Mouse (Mus musculus) adrenal gland, adult (tissue): ENCODE data around the gene Aloxe3.

Source experiments
- DNase-seq, 2 experiments: peaks; one replicate each; pipeline ENCODE4 v3.0.0; 2022 to 2023; ENCODE audit warnings: low spot score in 1 of 2; ENCODE audit not compliant: inconsistent age in 2 of 2

Gene Aloxe3

GRCm38 (mm10) chr11:69125852-69125918 is at the start of gene Aloxe3:
Aloxe3 (plus strand) TSS chr11:69125896.
- no peak for DNase-seq

DNA sequence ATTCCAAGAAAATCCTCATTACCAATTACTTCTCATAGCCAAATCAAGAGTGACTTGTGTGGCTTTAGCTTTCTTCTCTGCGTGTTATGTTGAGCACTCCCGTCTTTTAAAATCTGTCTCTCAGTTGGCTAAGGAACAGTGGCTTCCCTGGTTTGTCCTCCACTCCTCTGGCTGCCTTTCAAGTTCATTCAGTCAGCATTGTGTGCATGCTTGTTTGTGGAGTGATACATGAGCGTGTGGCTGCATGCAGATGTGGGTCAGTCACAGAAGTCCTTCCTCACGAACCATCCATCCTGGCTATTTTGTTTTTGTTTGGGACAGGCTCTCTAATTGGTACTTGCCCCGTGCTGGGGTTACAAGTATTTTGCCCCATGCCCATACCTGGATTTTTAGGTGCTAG is 49.1 kb upstream of the Aloxe3 start:
- peak; percentile 57 to 83 for DNase-seq

- DNase-seq, result peak; percentile 56 to 76
Measured at GRCm38 (mm10) chr11:69077316-69077715, 48.4 kb upstream of the Aloxe3 start.

DNA sequence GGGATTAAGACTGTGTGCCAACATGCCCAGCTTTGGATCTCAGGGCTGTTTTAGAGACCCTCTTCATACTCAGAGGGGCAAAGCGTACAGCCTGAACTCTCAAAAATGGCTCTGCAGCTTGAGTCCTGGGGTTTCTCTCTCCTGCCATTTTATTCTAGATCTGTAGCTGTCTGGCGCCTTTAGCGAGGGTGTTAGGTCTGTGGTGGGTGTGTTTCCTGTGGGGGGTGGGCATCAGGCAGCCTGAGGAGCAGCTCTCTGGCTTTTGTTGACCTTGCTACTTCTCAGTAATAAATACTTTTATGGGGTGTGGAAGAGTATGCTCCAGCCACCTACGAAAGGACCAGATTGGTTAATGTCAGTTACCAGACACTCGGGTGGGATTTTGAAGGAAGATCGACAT is 47.7 kb upstream of the Aloxe3 start:
- peak; percentile 12 to 28 for DNase-seq

- DNase-seq, result peak; percentile 47 to 71
Measured at GRCm38 (mm10) chr11:69078805-69079438, 46.8 kb upstream of the Aloxe3 start.

DNA sequence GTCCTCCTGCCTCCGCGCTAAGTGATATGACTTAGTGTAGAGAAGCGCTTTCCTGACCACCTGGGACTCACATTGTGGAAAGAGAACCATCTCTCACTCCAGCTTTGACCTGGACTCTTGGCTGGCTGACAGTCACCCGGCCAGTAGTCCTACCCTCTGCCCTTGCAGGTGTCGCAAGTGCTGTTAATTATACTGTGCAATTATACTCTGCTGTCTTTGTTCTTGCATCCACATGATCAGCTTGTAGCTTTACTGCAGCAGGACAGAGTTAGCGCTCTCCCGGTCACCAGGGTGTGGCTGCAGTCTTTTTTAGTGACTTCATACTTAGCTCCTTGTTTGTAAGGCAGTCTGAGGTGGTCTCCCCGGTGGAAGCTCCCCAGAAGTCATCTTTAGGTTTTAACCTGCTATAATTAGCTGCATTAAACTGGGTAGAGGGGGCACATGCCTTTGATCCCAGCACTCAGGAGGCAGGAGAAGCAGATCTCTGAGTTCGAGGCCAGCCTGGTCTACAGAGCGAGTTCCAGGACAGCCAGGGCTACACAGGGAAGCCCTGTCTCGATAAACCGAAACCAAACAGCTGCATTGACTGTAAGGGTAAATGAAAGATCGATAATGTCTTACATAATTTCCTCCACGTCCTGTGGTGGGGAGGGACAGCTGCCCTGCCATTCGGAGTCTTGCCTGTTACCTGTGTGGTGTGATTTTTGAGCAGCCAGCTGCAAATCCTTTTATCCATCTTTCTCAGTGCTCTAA is 45.4 kb upstream of the Aloxe3 start:
- peak in 1 of 2 experiments; percentile 36 for DNase-seq

- peak; percentile 11 to 46 for DNase-seq
Measured at GRCm38 (mm10) chr11:69080855-69081222, 44.9 kb upstream of the Aloxe3 start.

GRCm38 (mm10) chr11:69081613-69082012 is 44.1 kb upstream of the Aloxe3 start:
- DNase-seq, result no peak

DNA sequence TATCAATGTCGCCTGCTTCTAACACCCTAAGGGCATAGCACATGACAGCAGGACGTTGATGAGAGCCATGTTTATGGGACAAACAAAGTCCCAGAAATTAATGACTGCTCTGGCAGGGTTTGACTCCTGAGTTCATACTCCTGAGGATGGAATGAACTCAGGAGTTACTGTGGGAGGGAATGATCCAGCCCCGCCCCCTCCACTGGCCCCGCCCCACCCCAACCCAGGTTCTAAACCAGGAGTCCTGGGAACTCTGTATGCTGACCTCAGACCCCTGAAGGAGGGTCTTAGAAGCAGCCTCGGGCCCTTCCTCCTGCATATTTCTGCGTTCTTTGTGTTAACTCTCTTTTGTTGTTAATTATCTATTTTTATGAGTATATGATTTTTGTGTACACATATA is 40.1 kb upstream of the Aloxe3 start:
- DNase-seq, result no peak

- no peak for DNase-seq
Measured at GRCm38 (mm10) chr11:69086390-69086789, 39.3 kb upstream of the Aloxe3 start.

GRCm38 (mm10) chr11:69087082-69087481 is 38.6 kb upstream of the Aloxe3 start:
- DNase-seq, result no peak

- DNase-seq, result no peak
Measured at GRCm38 (mm10) chr11:69087597-69087996, 38.1 kb upstream of the Aloxe3 start.

DNA sequence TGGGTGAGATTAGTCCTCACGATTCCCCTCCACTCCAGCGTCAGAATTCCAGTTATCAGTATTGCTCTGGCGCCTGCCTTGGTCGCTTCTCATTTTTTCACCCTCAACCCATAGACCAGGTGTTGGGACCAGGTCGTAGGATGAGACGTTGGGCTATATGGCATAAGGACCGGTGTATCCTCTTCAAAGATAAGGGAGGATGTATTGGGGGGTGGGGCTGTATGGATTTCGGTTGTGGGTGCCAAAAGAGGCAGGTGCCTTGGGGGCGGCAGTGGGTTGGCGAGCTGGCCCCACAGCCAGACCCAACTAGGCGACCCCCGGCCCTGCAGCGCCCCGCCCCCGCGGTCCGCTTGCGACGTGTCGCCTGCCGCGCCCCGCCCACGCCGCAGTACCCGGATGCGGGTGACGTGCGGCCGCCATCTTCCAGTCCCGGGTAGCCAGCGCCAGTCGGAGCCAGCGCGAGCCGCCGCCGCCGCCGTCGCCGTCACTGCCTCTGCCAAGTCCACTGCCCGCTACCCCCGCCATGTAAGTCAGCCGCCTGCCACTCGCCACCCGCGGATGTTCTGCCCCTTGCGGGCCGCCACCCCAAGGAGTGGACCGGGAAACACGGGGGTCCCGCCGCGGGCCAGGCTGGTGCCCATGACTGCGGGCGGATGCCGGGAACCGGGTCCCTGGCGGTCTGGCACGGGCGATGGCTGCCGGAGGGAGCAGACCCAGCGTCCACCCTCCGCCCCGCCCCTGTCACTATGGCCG is 37.4 kb upstream of the Aloxe3 start, which contains the start of gene Vamp2:
Vamp2 (plus strand) TSS at position 388 of the 753 bp plus-strand sequence.
- peak; percentile 93 to 96 for DNase-seq

- peak; percentile 58 to 84 for DNase-seq
Measured at GRCm38 (mm10) chr11:69088856-69089615, 36.7 kb upstream of the Aloxe3 start.

- DNase-seq, result peak; percentile 67 to 89
Measured at GRCm38 (mm10) chr11:69089616-69090290, 35.9 kb upstream of the Aloxe3 start.

GRCm38 (mm10) chr11:69090367-69090766 is 35.3 kb upstream of the Aloxe3 start:
- DNase-seq, result peak in 1 of 2 experiments; percentile 16

- DNase-seq, result peak; percentile 30 to 54
Measured at GRCm38 (mm10) chr11:69091566-69092385, 33.9 kb upstream of the Aloxe3 start.

- DNase-seq, result peak; percentile 89 to 97
Measured at GRCm38 (mm10) chr11:69092386-69092751, 33.3 kb upstream of the Aloxe3 start.

GRCm38 (mm10) chr11:69092871-69093270 is 32.8 kb upstream of the Aloxe3 start:
- peak in 1 of 2 experiments; percentile 15 for DNase-seq

DNA sequence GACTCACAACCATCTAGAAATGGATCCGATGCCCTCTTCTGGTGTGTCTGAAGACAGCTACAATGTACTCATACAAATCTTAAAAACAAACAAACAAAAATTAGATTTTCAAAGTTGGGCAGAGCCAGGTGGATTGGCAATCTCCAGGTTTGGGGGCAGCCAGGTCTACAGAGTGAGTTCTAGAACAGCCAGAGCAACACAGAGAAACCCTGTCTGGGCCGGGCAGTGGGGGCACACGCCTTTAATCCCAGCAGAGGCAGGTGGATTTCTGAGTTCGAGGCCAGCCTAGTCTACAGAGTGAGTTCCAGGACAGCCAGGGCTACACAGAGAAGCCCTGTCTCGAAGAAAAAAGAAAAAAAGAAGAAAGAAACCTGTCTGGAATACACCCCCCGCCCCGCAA is 31.8 kb upstream of the Aloxe3 start:
- peak; percentile 29 to 68 for DNase-seq
